Mouse (Mus musculus): Measurements from ENCODE around the gene Nrp1.

Nrp1 gene

DNA sequence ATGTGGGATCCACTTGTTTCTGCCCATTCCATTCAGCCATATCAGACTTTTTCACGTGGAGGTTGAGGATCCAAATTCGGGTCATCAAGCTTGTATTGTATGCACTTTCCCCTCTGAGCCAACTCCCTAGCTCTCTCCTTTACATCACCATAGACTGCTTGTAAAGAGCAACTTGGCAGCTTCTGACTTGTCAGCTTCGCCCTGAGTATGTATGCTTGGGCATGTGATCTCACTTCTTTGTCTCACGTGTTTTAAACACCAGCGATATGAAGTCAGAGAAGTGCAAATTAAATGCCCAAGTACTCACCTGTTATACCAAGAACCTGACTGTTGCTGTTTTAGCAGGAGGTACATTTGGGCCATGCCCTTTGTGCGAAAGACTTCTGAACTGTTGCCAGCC lies 12.6 kb downstream of the Nrp1 start:
- DNase-seq (ENCODE audit: low spot score in 2 of 2), result no peak

DNA sequence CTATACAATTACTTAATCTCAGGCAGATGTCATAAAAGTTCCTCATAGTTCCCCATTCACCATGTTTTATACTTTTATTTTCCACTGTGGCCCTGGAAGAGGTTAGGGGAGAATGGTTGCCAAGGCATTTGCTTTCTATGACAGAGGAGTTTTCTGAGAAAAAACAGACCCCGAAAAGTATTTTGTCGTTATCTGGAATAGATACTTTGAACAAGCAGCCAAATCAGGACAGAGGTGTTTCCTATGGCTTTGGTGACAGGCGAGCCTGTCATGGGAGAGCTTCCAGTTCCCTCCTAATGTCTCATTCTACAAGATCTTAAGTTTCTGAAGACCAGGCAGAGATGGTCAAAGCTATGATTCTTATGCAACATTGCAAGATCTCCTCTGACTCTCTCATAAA lies 13.4 kb downstream of the Nrp1 start:
- no peak for DNase-seq (ENCODE audit: low spot score in 2 of 2)

DNA sequence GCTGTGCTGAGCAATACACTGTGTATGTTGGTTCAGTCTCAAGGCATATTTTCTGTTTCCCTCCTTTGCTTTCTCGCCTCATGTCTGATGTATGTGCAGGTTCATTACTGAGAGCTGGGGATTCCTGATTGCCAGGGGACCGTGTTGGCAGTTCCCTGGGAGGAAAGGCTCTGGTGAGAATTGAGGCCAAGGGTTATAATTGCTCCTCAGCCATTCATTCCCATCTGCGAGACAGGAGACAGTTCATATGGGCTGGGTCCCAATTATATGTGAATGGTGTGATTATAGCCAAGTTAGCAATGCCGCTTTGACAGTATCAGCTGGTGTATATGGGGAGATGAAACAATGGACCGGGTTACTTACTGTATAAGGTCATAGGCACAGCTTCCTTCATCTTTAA lies 14.3 kb downstream of the Nrp1 start:
- no peak for DNase-seq (ENCODE audit: low spot score in 2 of 2)

DNA sequence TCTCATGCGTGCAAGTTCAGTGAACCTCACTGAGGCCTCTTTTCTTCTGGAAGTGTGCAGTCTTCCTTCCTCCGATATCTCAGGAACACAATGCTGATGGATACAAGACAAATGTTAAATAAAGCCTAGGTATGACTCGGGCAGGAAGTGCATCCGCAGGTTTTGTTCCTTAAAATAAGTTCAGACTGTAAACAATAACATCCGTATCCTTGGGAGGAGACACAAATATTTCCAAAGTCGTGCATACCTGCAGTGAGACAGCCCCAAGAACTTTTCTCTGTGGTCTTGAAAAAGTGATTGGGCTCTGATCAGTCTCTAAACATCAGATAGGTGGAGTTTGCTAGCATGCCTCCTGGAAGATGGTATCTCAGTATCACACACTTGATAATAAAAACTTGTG lies 15.0 kb downstream of the Nrp1 start:
- DNase-seq (ENCODE audit: low spot score in 2 of 2), result no peak

DNA sequence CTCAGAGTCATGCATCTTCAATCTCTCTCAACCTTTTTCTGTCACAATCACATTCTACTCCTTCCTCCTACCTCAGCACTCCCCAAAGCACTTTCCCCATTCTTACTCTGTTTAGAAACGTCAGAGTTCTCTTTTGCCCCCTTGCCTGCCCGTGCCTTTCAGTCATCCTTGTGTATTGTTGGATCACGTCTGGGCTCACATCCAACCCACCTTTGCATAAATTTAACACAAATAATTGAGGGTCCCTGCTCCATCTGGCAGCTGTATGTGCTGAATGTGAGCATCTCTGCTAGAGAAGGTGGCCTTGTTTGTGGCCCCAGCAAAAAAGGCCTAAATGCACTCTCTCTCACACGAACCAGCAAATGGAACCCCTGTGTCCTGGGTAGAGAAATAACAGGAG lies 16.9 kb downstream of the Nrp1 start:
- DNase-seq (ENCODE audit: low spot score in 2 of 2), result no peak

DNA sequence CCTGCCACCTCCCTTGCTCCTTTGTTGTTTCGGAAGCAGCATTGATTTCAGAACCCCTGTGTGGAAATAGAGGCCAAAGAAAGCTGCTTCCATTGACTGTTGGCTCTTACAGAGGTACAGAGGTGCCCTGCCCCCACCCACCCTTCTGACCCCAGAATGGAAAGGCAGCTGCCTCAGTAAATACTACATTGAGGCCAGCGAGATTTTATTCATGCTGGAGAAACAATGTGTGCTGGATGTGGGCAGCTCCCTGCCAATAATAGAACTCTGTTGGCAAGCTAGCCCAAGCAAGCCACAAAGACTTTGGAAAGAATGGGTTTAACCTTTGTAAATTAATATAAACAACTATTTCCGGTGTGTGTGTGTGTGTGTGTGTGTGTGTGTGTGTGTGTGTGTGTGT lies 24.8 kb downstream of the Nrp1 start:
- no peak for DNase-seq (ENCODE audit: low spot score in 2 of 2)

DNA sequence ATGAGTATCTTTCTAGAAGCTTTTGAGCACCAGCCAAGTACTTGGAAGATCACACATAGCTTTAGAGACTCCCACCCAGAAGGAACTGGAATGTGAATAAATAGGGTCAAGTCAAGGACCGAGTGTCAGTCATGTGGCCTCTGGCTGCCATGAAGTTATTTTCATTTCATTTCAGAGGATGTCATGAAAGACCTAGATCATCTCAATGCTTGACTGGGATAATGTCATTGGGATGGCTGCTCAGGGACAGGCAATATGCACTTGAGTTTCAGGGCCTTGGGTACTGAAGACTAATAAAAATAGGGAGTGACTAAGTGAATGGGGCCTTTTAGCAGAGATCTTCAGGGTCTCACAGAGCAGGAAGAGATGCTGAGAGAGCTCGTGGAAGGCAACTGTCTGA lies 26.0 kb downstream of the Nrp1 start:
- DNase-seq (ENCODE audit: low spot score in 2 of 2), result no peak

DNA sequence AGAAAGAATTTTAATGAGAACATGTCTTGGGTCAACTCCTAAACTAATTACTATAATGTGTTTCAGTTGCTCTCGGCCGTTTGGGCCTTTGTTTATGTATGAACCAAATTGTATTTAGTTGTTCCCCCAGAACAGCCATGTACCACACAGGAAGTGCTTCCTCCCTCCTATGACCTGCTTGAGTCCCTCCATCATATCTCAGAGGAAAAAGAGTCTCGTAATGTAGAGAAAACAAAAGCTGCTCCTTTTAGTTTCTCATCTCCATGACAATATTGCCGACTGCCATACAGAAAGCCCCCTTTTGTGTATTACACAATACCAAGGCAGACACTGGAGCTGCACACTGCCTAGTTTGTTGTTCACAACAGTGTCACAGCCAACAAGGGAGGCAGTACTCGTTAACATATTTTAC lies 26.5 kb downstream of the Nrp1 start:
- no peak for DNase-seq (ENCODE audit: low spot score in 2 of 2)

DNA sequence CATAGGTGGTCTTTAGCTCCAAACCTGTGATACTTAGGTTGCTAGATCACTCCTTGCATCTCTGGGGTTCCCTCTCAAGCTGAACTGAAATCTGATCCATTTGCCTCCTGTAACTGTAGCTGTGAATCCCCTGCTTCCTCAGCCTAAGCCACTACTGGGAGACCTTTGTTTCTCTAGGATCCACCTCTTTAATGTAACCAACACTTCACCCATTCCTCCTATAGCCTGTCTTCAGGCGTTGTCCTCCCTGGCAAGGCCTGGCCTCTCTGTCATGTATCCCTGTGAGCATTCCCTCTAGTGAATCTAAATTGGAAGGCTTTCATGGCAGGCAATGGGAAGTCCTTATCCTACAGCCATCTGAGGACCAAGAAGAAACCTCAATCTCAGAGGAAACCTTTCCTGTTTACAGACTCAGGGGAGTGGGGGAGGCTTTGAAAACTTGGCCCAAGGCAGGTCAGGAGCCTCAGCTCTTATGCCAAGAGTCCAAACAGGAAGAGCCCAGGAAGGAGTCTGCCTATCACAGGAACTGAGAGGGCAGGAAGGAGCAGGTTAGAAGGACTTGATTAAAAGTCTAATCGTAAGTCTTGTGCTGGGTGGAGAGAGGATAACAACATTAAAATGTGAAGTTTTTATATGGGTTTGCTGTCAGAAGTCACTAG lies 28.7 kb downstream of the Nrp1 start:
- DNase-seq (ENCODE audit: low spot score in 2 of 2), result no peak

DNA sequence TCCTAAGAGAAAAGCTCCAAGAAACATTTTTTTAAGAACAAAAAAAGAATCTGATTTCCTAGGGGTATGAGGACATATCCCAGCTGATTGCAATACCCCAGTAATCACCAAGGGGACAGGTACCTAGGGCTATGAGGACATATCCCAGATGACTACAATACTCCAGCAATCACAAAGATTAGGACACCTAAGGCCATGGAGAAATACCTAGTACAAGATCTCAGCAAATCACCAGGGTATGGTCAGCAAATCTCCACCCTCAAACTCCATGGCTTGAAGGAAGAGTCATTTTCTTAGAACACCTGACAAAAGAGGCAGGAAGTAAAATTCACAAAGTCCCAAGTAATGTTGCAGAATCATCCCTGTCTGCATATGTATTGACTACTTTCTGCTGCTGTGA lies 32.4 kb downstream of the Nrp1 start:
- DNase-seq (ENCODE audit: low spot score in 2 of 2), result no peak

DNA sequence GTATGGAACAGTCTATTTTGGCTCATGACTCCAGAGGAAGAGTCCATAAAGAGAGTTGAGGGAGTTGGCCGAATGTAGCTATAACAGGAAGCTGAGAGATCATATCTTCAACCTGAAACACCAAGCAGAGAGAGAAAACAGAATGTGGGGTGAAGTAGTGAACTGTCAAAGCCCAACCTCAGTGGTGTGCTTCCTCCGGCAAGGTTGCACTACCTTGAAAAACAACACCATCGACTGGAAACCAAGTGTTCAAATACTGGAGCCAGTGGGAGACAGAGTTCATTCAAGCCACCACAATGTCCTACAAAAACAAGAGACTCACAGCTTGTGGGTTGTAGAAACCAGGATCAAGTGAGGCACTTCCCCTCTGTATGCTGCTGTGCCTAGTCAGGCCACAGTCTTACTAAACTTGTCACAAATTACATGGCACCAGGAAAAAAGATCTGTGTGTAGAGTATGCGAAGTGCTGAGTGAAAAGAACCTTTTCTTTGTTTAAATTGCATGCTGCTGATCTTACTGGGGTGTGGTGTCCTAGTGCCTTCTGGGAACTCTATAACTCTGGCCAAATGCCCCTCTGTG lies 32.9 kb downstream of the Nrp1 start:
- peak in 1 of 2 experiments; percentile 2 for DNase-seq (ENCODE audit: low spot score in 2 of 2)

DNA sequence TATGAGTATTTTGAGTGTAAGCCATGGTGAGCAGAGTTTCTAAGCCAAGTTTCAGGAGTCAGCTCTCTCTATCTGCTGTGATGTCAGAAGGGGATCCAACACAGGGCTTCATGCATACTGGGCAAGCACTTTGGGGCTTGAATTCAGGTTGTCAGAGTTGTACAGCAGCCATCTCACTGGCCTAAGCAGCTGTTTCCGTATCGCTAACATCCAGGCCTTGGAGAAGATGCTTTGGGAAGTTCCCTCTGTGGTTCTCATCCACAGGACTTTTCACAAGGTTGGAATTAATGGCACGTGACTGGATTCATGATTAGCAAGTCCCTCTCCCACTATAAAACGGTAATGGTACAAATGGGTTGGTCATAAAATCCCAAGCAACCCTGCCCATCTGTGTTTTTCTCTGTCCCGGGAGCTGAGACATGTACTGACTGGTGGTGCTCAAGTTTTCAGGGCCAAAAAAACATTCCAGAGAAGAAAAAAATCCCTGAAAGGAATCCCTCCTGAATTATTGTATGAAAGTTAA lies 36.3 kb downstream of the Nrp1 start:
- no peak for DNase-seq (ENCODE audit: low spot score in 2 of 2)

DNA sequence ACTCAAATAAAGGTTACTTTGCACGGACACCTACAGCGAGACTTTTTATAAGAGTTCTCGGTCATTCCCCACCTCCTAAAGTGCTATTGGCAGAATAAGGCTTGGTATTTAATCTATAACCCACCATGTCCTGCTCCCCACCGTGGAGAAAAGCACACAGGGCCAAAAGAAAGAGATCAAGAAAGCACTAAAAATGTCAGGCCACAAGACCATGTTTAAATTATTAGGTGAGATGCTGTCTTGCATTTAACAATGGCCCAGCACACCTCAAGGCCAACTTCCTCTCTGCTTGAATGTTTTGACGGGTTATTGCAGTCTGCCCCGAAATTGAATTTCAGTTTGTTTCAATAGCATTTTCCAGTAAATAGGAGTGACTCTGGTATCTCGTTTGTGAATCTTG lies 38.6 kb downstream of the Nrp1 start:
- DNase-seq (ENCODE audit: low spot score in 2 of 2), result no peak

DNA sequence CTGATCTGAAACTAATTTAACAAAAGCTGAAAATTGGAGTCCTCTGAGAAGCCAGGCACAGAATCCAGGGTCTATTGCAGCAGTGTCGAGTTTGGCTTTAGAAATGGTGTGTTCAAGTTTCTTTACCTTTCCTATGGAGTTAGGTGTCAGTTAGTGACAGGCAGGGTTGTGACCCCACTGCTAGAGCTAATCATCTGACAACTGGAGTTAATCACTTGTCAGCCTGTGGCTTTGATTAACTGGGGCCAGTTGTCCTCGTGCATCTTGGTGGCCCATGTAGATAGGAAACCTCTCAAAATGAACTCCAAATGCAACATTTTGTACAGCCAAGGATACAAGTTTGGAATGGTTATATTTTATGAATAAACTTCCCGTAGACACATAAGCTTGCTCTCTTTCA lies 39.0 kb downstream of the Nrp1 start:
- DNase-seq (ENCODE audit: low spot score in 2 of 2), result no peak

DNA sequence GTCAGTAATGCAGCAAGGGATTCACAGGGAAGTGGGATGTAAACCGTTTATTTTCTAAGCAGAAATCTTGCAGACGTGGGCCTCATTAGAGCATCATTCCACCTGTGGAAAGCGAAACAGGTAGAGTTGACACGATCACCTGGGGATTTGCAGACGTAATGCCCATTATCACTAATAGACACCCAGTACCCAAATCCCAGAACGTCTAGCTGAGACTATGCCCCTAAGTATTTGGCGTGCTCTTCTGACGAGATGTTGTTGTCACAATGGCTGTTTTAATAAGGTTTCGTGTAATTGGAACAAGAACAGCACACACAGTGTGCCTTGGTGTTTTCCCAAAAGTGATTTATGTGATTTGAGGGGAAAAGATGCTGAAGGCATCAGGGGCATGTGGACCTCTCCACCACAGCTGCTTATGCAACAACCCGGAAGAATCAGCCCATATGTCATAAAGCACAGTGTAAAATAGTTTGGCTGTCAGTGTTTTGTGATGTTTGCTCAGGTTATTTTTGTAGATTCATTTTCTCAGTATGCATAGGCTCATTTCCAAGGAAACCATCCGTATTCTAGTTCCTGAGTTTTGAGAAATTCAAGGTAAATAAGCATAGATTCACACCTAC lies 40.2 kb downstream of the Nrp1 start:
- no peak for DNase-seq (ENCODE audit: low spot score in 2 of 2)

DNA sequence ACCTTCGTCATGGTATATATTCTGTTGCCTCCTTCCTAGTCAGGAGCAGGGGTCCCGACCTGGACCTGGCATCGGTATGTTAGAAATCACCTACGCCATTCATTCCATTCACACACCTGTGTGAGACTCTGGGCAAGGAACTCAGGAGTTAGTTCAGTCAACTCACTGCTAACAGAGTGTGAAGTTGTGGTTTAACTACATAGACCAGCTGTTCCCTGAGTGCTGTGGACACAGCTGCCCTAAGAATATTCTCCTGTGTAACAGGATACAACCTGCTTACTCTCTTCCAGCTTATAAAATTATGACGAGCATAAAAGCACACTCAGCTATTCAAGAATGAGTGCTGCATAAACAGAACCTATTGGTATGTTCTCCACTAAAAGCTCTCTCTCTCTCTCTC lies 41.9 kb downstream of the Nrp1 start:
- DNase-seq (ENCODE audit: low spot score in 2 of 2), result no peak

DNA sequence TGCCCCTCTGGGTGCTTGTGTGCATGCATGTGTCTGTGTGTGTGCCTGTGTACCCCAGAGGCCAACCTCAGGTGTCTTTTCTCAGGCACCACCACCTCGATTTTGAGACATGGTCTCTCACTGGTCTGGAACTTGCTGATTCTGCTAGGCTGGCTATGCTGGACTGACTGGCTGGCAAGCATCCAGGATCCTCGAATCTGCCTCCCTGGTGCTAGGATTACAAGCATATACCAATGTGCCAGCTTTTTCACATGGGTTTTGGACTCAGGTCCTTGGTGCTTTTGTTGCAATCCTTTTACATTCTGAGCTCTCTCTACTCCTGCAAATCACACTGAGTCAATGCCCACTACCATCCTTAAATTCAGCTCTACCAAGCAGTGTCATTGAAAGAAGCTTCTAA lies 46.5 kb downstream of the Nrp1 start:
- DNase-seq (ENCODE audit: low spot score in 2 of 2), result no peak

DNA sequence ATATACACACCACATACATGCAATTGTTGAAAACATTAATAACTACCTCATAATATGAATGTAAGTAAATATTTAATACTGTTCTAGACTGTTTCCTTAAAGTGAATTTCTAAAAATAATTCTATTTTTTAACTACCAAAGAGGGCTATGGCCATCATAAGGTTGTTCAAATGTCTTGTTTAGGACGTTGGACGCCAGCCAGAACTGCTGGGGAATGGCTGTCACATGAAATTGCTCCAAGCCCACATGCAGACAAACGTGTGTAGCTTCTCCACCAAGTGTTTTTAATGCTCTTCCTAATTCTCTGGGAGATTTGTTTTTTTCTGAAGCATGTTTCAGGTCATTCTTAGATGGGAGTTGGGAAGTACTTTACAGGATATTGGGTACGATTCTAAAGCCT lies 55.0 kb downstream of the Nrp1 start:
- no peak for DNase-seq (ENCODE audit: low spot score in 2 of 2)

DNA sequence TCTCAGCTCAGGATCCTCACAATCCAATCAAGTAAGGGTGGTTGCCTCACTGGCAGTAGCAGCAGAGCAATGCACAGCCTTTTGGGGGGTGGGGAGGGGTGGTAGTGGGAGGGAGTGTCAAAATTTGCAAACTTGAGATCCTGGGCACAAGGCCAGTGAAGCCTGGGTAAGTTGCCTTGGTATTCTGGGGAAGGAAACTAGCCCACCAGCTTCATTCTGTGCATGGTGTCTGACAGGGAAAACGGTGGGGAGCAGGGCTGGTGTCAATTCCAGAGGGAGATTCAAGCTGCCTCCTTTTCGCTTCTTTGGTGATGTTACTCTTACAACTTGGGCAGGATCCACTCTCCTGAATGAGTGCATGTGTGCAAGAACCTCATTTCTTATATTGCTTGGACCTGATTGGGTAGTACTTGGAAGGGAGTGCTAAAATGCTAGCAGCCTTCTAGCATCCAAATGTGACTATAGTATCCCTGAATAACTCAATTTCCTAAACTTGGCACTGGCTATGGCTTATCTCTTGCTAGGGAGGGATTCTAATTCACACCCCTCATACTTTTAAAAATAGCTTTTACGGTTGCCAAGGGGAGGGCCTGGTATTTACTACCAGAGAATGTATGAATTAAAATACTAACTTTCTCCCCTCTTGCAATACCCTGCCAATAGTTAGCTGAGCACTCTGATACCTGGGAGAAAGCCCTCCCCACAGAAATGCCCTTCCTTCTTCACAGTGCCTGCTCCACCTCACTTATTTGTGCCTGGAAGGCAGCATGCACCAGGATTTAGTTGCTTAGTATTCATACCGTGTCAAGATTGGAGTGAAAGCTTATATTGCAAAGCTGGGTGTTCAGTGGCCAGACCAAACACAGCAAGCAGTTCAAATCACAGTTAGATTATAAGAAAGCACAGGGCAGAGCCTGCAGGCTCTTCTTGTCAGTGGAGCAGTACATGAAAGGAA lies 57.6 kb downstream of the Nrp1 start:
- DNase-seq (ENCODE audit: low spot score in 2 of 2), result no peak

DNA sequence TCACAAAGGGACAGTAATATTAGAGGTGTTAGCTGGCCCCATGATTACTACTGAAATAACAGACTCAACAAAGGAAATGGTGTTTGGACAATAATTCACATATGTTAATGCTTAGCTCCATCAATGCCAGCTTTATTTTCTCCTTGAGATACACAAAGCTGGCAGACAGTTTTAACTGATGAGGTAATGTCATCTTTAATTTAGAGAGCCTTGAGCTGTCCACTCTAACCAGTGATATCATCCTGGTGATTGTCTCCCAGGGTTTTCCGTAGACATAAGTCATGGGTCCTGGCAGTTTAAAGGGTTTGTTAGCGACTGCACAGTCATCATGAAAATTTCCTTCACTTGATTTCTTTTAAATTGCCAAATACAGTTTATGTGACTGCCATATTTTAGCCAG lies 58.5 kb downstream of the Nrp1 start:
- DNase-seq (ENCODE audit: low spot score in 2 of 2), result no peak

DNA sequence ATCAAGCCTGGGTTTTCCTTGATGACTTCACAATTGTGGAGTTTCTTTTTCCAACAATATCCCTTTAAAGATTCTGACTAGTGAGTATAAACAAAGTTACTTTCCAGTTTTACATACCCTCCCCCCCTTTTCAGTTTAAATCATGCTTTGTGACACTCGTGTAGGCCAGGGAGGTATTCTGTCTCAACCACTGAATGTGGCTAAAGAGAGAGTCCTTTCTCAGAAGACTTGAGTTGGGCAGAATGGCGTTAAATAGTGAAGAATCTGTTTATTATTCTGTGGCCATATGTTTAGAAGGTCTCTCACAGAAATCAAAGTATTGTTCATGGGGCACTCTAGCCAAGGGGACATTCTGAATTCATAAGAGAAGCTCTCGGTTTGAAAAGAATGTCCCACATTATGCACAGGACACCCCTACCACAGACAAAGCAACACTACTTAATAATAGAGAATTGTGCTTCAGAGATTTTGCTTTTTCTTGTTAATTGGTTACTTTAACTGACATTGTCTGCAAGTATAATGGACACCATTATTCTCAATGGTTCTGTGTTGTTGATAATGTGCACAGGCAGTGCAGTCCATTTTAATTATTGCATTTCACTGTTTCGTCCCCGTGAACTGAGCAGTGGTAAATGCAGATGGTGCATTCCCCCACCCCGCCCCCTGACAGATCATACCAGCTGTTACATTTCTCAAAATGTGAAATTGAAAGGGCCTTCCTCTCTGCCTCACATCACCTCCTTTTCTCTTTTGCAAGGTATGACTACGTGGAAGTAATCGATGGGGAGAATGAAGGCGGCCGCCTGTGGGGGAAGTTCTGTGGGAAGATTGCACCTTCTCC lies 59.8 kb downstream of the Nrp1 start:
- DNase-seq (ENCODE audit: low spot score in 2 of 2), result no peak

Measured in natural killer cell, adult 2 months (primary cell).